Mouse (Mus musculus) c-Kit-positive CD71-positive TER-119-negative erythroid progenitor cells, embryonic 14.5 days (primary cell): ENCODE data around the gene Zswim4.

Source experiments
- DNase-seq: peaks from one replicate; pipeline ENCODE4 v3.0.0-alpha.2; 2013; ENCODE audit warnings: low read depth

Zswim4 gene

DNA sequence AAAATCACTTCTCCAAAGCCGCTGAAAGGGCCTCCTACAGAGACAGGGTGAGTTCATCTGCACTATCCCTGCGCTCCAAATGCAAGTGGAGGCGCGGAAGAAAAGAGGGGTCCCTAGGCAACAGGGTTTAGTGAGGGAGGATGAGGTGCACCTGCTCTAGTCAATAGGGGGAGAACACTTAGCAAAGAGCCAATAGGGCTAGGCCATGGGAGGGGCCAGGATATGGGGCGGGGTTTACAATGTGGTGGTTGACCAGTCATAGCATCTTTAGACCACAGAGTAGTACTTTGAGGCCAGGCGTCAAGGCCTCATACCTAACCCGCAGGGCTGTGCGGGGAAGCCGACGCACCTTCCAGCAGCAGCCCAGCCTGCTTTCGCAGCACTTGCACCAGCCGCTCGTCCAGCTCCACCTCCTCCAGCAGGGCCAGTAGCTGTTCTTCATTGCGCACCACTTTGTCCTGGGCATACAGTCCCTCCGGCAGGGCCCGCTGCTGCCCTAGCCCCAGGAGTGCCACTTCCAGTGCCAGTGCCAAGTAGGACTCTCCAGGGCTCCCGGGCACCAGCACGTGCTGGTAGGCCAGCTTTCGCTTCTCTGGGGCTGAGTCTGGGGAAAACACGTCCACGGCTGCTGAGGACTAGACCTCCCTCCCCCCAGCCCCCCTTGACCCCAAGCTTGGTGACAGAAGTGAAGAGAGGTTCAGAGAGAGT, 13.4 kb downstream of the Zswim4 start:
- DNase-seq, result no peak

DNA sequence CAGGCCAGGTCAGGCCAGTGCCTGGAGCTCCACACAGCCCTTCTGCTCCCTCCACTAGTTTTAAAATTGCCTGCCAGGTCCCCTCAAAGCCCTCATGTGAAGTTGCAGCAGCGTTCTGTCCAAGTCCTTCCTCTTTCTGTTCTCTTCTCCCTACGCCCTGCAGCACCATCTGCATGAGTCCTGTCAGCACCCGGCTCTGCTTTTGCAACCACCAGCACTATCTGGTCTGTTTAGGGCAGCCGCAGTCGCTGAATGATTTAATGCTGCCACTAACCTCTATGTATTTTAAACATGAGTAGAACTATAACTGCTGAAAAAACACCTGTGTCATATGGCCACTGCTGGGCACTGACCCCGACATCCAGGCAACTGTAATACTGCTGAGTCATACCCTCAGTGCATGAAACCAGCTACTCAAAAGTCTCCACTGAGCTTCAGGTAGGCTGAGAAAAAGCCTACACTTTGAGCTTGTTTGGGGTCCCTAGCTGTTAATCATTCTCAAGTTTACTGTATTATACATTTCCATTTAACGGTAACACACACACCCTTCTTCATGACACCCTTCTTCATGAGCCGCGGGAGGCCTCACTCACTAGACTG, 14.2 kb downstream of the Zswim4 start:
- DNase-seq, result no peak

DNA sequence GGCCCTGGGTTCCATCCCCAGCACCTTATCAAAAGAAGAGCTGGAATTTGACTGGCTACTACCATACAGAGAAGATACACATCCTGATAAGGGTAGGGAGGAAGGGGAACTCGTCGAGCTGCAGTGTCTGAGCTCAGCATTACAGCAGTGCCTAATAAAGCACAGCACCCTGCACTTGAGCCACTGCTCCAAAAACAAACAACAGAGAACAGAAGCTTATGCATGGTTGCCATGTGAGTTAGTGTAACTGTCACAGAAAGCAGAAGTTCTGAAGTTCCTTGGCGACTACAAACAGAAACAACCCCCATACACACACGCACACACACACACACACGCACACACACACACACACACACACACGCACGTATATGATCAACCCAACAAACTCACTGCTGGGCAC, 16.8 kb downstream of the Zswim4 start:
- no peak for DNase-seq

DNA sequence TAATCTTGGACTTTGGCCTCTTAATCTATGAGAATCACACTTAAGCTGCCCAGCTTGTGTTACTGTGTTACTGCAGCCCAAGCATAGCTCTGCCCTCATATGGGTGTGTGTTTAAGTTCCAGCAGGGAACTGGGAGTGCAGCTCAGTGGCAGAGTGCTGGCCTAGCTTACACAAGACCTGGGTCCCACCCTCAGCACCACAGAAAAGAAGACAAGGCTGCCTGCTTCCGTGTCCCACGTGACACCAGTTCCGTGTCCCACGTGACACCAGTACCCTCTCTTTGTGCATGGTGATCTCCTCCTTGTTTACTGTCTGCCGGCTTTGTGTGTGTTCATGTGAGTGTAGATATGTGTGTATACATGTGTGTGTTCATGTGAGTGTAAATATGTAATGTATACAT, 18.7 kb downstream of the Zswim4 start:
- no peak for DNase-seq

GRCm38 (mm10) chr8:84217206-84217605, 19.6 kb downstream of the Zswim4 start:
- no peak for DNase-seq

DNA sequence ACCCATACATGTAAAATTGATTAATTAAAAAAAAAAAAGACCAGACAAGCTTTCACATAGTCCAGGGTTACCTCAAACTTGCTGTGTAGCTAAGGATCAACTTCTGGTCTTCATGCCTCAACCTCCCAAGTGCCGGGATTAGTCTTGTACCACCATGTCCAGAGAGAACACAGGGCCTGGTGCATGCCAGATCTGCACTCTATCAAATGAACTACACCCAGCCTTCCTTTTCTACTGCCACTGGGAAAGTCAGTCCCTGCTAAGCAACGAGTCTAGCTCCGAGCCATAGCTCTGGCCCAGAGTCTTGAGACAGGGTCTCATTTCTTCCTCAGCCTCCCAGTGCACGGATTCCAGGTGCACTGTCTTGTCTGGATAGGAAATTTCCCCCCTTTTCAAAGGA, 23.6 kb downstream of the Zswim4 start:
- no peak for DNase-seq

GRCm38 (mm10) chr8:84211881-84212563, 24.8 kb downstream of the Zswim4 start:
- no peak for DNase-seq

DNA sequence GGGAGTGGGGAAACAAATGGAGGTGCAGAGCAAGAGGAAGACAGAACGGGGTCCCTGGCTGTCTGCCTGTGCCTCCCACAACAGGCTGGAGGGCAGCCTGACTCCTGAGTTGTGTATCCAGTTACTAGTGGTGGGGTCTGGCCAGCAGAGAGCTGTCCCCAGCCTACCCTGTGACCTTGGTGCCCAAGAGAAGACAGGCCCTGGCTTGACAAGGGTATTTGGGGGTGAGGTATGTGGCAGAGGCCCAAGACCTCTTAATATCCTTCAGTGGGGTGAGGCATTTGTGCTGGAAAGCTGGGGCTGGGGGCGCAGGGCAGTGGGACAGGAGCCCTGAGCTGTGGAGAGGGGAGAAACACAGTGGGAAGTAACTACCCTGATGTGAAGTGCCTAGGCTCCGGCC, 25.7 kb downstream of the Zswim4 start:
- no peak for DNase-seq

DNA sequence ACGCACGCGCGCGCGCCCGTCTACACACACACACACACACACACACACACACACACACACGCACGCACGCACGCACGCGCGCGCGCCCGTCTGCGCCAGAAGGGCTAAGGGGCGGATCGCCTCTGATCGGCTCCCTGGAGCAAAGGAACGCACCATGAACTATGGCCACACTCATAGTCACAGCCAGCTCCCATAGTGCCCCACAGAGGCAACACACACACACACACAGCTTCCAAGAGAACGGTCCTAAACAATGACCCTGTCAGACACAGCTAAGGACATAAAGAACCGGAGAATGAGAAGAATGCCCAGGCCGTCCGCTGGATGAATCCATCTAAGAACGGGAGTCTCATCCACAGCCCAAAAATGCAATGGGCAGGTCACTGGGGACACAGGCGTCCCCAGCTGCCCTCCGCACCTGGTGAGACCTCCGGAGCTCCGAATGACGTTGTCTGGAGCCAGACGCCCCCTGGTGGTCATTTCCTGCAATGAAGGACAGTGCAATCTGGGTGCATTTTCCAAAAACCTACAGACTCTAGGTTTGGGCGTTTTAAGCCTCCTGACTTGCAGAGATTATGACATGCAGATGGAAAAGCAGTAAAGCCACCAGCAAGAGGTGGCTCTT, 26.6 kb downstream of the Zswim4 start:
- DNase-seq, result no peak

DNA sequence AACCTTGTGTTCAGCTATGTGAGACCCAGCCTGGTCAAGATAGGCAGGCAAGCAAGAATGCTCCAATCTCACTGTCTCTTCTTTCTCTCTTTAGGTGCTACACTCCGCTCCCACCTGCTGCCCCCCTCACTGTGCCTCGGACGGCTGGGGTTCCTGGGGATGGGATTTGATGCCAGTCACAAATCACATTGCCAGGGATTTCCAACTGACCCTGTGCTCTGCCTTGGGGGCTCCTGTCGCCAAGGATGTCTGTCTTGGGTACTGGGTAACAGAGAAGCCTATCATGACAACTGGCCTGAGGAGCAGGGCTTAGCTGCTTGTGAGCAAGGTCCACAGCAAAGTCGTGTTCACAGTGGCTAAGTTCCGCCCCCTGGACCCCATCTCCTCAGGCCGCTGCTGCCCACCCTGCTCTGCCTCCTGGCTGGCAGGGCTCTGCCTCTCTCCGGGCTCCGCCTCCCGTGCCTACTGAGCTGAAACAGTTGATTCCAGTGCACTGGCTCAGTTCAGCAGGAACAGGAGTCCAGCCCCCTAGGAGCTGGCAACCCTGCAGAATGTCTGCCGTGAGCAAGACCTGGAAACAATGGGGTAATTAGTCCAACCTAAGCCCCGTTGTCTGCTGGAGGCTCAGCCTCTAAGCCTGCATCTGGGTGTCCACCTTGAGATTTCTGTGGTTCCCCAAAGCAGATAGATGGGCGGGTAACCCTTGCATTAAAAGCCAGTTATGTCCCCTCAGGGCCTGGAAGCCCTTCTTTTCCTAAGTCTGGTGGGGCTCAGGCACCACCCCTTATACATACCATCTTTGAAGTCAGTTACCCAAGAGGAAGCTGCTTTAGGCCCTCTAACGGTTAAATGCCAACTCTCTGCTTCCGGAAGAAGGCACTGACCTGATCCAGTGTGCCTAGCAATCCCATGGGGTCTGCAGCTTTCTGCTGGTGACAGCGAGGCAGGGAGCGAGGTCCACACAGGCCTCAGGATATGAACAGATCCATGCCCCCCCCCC, 28.2 kb downstream of the Zswim4 start:
- DNase-seq, result no peak

DNA sequence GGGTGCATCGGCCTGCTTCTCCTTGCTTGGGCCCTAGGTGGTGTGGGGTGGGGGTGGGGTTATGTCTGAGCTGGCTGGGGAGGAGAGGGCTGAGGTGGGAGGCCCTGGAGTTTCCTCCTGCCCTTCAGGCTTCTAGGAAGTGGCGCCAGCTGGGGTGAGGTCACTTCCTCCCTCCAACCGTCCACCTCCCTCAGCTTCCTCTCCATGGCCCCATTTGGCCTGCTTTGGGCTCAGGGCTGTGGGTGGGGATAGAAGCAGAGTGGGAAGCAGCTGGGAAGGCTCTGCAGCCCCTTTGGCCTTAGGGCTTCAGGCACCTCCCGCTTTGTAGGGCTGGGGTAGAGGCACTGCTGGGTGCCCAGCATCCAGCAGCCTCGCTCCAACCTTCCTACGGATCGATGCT, 29.0 kb downstream of the Zswim4 start:
- no peak for DNase-seq

DNA sequence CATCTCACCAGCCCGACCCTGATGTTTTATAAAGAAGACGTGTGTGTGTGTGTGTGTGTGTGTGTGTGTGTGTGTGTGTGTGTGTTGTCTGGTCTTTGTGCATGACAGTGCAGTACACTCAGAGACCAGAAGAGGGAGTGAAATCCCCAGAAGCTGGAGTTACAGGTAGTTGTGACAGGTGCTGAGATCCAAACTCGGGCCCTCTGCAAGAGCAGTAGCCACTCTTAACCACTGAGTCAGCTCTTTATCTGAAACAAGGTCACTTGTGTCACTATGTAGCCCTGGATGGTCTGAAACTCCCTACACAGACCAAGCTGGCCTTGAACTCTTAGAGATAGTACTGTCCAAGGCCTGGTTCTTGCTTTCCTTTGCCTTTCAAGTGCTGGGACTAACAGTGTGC, 30.2 kb downstream of the Zswim4 start:
- DNase-seq, result no peak

DNA sequence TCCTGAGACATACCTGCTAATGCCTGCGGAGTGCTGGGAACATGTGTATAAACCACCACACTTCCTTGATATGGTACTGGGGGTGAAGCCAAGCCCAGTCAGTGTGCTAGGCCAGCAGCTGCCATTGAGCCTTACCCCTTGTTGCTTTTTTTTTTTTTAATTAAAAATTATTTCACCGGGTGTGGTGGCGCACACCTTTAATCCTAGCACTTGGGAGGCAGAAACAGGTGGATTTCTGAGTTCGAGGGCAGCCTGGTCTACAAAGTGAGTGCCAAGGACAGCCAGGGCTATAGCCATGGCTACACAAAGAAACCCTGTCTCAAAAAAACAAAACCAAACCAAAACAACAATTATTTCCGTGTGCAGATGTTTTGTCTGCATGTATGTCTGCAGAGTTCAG, 31.8 kb downstream of the Zswim4 start:
- no peak for DNase-seq

GRCm38 (mm10) chr8:84203975-84204772, 32.7 kb downstream of the Zswim4 start:
- DNase-seq, result no peak

DNA sequence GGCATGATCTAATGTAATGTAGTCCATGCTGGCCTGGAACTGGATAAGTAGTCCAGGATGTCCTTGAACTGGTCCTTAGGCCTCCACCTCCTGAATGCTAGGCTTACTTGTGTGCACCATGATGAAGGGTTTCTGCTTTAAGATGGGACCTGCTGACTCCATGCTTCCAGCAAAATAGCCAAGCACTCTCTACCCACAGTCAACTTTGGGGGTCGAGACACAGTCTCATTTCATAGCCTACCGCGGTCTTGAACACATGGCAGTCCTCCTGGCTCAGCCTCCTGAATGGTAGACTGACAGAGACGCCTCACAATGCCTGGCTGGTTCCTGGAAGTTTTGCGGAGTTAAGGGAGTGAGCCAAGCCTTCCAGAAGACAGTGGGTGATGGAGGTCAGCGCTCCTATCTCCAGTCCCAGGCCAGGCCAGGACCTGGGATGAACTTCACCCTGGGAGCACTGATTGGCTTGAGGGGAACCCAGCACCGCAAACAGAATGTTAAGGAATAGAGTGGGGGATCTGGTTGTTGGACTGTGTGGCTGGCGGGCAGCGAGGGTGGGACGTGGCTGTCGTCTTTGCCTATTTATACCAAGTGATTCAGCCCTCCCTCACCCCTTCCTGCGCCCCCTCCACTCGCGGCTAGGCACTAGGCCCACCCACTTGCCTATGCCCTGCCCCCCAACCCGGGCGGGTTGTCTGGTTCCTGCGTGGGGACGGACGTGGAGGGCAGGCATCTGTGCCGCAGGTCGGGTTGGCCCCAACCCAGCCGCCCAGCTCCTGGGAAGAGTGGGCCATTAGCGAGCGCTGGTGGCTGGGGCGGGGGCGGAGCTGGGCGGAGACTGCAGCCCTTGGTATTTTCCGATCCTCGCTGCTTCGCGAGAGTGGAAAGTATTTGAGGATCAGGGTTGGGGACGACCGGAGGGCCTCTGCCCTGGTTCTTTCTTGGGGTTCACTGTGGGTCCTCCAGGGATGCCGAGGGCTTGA, 33.6 kb downstream of the Zswim4 start:
- no peak for DNase-seq

DNA sequence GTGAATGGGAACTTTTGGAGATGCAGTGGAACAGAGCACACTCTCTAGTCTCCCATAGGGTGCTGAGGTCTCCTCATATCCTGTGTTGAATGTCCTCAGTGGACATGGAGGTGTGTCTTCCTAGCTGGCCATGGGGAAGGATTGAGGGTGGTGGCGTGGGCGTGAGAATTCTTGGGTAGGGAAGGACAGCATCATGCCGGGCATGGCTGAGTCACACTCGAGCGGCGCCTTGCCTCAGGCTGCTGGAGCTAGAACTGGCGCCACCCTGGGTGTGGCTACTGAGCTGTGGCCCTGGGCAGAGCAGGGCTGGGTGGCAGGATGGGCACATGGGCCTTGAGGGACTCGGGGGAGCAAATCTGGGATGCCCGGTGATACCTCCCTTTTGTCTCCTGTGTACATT, 34.4 kb downstream of the Zswim4 start:
- no peak for DNase-seq

DNA sequence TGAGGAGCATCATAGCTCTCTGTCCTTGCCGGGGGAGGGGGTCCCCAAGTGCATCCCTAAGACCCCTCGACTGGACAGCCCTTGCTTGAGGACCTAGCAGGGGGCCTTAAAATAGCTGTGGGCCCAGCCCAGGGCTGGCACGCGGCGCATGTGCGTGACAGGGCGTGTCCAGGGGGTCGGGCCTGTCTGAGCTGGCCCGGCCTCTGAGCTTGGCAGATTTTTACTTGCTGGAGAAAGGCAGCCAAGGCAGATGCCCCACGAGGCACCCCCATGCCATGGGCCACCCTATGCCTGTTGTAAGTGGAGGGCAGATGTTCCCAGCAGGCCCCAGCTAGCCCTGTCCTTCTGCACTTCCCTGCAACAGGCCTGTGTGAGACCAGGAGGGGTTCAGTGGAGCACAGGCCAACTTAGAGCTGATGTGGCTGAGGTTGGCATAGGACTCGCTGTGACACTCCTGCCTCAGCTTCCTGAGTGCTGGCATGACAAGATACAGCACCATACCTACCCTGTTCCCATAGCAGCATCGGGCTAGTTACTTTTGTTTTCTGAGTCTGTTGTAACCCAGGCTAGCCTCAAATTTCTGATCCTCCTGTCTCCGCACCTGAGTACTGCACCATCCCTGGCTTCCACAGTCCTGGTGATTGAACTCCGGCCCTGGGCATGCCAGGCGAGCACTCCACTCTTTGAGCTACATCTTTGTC, 35.2 kb downstream of the Zswim4 start:
- DNase-seq, result no peak

DNA sequence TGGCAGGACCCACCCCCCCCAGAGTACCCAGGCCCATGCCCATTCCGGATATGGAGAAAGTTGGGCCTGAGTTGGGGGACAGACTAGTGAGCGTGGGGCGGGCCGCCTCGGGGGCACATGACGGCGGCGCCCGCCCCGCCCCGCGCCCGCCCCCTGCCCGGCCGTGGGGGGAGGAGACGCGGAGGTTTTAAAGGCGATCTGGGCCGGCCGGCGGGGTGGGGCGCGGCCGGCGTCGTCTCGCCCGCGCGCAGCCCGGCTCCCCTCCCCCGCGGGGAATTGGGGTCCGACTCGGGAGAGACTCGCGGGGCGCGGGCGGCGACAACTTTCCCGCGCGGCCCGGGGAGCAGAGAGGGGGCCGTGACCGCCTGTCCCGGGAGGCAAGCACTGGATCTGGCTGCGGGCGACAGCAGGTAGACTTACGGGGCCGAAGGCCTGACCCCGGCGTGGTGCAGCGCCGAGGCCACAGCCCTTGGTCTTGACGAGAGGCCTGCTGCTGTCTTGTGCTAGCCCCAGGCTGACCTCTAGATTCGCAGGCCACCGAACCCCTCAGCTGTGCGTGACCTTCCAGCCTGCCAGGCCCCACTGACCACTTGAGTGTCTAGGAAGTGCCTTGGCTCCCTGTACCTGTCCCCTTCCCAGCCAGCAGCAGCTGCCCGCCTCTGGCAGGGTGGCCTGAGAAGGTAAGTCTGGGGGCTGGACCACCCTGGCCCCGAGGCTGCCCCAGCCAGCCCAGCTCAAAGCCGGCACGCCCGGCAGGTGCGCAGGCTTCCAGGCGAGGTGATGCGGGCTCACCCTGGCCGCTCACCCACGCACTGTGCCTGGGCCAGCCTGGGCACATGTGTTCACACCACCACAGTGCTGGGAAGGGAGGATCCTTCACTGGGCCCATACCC, 36.0 kb downstream of the Zswim4 start:
- no peak for DNase-seq
